Mouse (Mus musculus) intestine, postnatal 0 days (tissue): ENCODE data around the gene Slc29a1. TPM values are rescaled to one million over a fixed set of nuclear protein-coding genes. Genes with fewer than 3 reads are reported as not detected.

Experiments used
- ATAC-seq: fragments of 200-750 bp; cut with Nextera tagmentation; 2 replicates; pipeline ENCODE4 v1.8.0; 2017; ENCODE audit warnings: mild to moderate bottlenecking, moderate TSS enrichment, moderate library complexity
- H3K27ac ChIP-seq: fragments of 300-500 bp; sonication (generic); 2 replicates; pipeline ENCODE4 v1.5.1; 2014; ENCODE audit warnings: mild to moderate bottlenecking, low read depth, low read length, moderate library complexity
- H3K27me3 ChIP-seq: fragments of 300-500 bp; sonication (generic); replicated peaks from 2 replicates; pipeline ENCODE4 v1.6.1; 2014; ENCODE audit warnings: low read length, mixed read lengths; ENCODE audit not compliant: control insufficient read depth, insufficient read depth
- H3K36me3 ChIP-seq: fragments of 300-500 bp; sonication (generic); 2 replicates; pipeline ENCODE4 v1.6.1; 2014; ENCODE audit warnings: mild to moderate bottlenecking, moderate library complexity; ENCODE audit not compliant: control insufficient read depth, insufficient read depth
- H3K4me1 ChIP-seq: fragments of 300-500 bp; sonication (generic); replicated peaks from 2 replicates; pipeline ENCODE4 v1.6.1; 2014; ENCODE audit warnings: antibody characterized with exemption, low read length, mixed read lengths; ENCODE audit not compliant: control insufficient read depth, insufficient read depth
- H3K4me2 ChIP-seq: fragments of 300-500 bp; sonication (generic); replicated peaks from 2 replicates; pipeline ENCODE4 v1.6.1; 2014; ENCODE audit warnings: low read depth, mild to moderate bottlenecking, moderate library complexity
- H3K4me3 ChIP-seq: fragments of 300-500 bp; sonication (generic); 2 replicates; pipeline ENCODE4 v1.5.1; 2014; ENCODE audit warnings: low read depth, low read length
- H3K9ac ChIP-seq: fragments of 300-500 bp; sonication (generic); 2 replicates; pipeline ENCODE4 v1.6.1; 2014; ENCODE audit warnings: mild to moderate bottlenecking, low read depth, low read length
- H3K9me3 ChIP-seq: fragments of 300-500 bp; sonication (generic); 2 replicates; pipeline ENCODE4 v1.6.1; 2016; ENCODE audit warnings: mixed run types; ENCODE audit not compliant: control insufficient read depth
- CTCF ChIP-seq: sonication (generic); IDR thresholded peaks from 2 replicates; pipeline ENCODE4 v1.5.1; 2016; ENCODE audit warnings: low read depth, mild to moderate bottlenecking, control low read depth, antibody characterized with exemption, moderate library complexity
- WGBS: fragments of 180-500 bp; shearing (Covaris S2); extraction: QIAGEN DNeasy Blood & Tissue Kit; methylation state at CpG from one replicate; pipeline ENCODE4 v1.1.7; 2014; 5-methylcytosine and 5-hydroxymethylcytosine counted together
- polyA plus RNA-seq: library from polyadenylated mRNA; unstranded; fragments of >200 nt; fragmentation: Nextera tagmentation; extraction: Ambion mirVana; gene quantifications from 2 replicates; pipeline ENCODE4 v1.2.1, GENCODE M21; 2015

Gene Slc29a1
- polyA plus RNA-seq, 1 experiment from 2014 or later = 37.8 TPM

GRCm38 (mm10) chr17:45547461-45548190, 51.8 kb downstream of the Slc29a1 start:
- WGBS = 81% methylated on average over 5 of the region's 5 CpGs
- Histone ChIP-seq H3K4me1 (no peaks in the 10 kb centered on the region), H3K4me2 (no peak overlapping the region), H3K4me3 (no peak overlapping the region), H3K36me3 (peaks cover 3% of the 10 kb centered on the region; the same call in 1 of the 2 replicates), H3K9me3 (no peaks in the 10 kb centered on the region), H3K27me3 (peaks cover 83% of the 10 kb centered on the region), H3K9ac (no peak overlapping the region), H3K27ac (no peak overlapping the region)
- ATAC-seq = no peak
- peak; percentile 31; the same call in 1 of the 2 replicates for TF ChIP-seq CTCF

- Histone ChIP-seq H3K36me3 (peaks cover 3% of the 10 kb centered on the region; the same call in 1 of the 2 replicates), H3K9ac (no peak overlapping the region), H3K9me3 (no peaks in the 10 kb centered on the region), H3K27ac (no peak overlapping the region), H3K4me2 (no peak overlapping the region), H3K4me3 (no peak overlapping the region), H3K4me1 (no peaks in the 10 kb centered on the region), H3K27me3 (peaks cover 84% of the 10 kb centered on the region)
- ATAC-seq = no peak
- 72% methylated on average over 16 of the region's 16 CpGs for WGBS
- no peak for TF ChIP-seq CTCF
These were observed 52.5 kb downstream of the Slc29a1 start for GRCm38 (mm10) chr17:45546941-45547340.

GRCm38 (mm10) chr17:45545278-45545961, 54.0 kb downstream of the Slc29a1 start:
- Histone ChIP-seq H3K4me1 (no peaks in the 10 kb centered on the region), H3K9ac (no peak overlapping the region), H3K27me3 (peaks cover 80% of the 10 kb centered on the region), H3K36me3 (peaks cover 3% of the 10 kb centered on the region; the same call in 1 of the 2 replicates), H3K27ac (no peak overlapping the region), H3K9me3 (no peaks in the 10 kb centered on the region), H3K4me3 (peak overlapping the region; percentile 24), H3K4me2 (peak overlapping the region; percentile 35)
- no peak for TF ChIP-seq CTCF
- ATAC-seq = no peak
- 17% methylated on average over 74 of the region's 74 CpGs for WGBS

- no peak overlapping the region for H3K9ac ChIP-seq
- peaks cover 3% of the 10 kb centered on the region; the same call in 1 of the 2 replicates for H3K36me3 ChIP-seq
- H3K27me3 ChIP-seq = peaks cover 77% of the 10 kb centered on the region
- H3K9me3 ChIP-seq = no peaks in the 10 kb centered on the region
- no peak overlapping the region for H3K27ac ChIP-seq
- no peak for ATAC-seq
- 28% methylated on average over 46 of the region's 46 CpGs for WGBS
- H3K4me2 ChIP-seq = peak overlapping the region; percentile 35
- H3K4me3 ChIP-seq = peak overlapping the region; percentile 24
- no peaks in the 10 kb centered on the region for H3K4me1 ChIP-seq
- no peak for TF ChIP-seq CTCF
These were observed 54.5 kb downstream of the Slc29a1 start for GRCm38 (mm10) chr17:45544873-45545277.

- no peak for TF ChIP-seq CTCF
- H3K27me3 ChIP-seq = peaks cover 74% of the 10 kb centered on the region
These were observed 55.2 kb downstream of the Slc29a1 start for GRCm38 (mm10) chr17:45544001-45544872.

More at GRCm38 (mm10) chr17:45544001-45544872, 55.2 kb downstream of the Slc29a1 start:
- H3K9ac ChIP-seq = no peak overlapping the region
- H3K4me3 ChIP-seq = no peak overlapping the region
- H3K4me1 ChIP-seq = no peaks in the 10 kb centered on the region
- ATAC-seq = no peak
- 0 out of 2 replicates have a peak overlapping the region, but pooled peaks have one; percentile 35 for H3K4me2 ChIP-seq
- H3K27ac ChIP-seq = no peak overlapping the region
- 27% methylated on average over 24 of the region's 24 CpGs for WGBS
- H3K9me3 ChIP-seq = no peaks in the 10 kb centered on the region
- H3K36me3 ChIP-seq = peaks cover 3% of the 10 kb centered on the region; the same call in 1 of the 2 replicates
